Mouse (Mus musculus): ENCODE results near the gene Pygm. TPM values are rescaled to one million over a fixed set of nuclear protein-coding genes. Genes with fewer than 3 reads are reported as not detected.
A peak's percentile ranks its signal among the peaks of the same experiment; 100 is the strongest.

The Pygm gene
- total RNA-seq (2014; rRNA removed) (16.4 and 25.8 TPM in 2 replicates), polyA plus RNA-seq (2015; fragmentation: Nextera tagmentation; extraction: Ambion mirVana) (11.7 and 13.2 TPM in 2 replicates)

- H3K36me3 ChIP-seq (ENCODE audit: insufficient read depth, low read length), result 0 out of 2 replicates have a peak, but pooled peaks cover 4% of the 10 kb centered on the region
- H3K4me2 ChIP-seq (ENCODE audit: low read depth, low read length, poor library complexity, severe bottlenecking), result no peak within 1 kb of the TSS
- H3K4me3 ChIP-seq (ENCODE audit: low read depth, low read length), result no peak within 1 kb of the TSS
- H3K27me3 ChIP-seq (ENCODE audit: insufficient read depth, low read length), result no peaks in the 10 kb centered on the region
- no peak for TF ChIP-seq CTCF (IDR thresholded peaks at IDR 0.05)
- 0 out of 2 replicates have a peak, but pooled peaks cover under 1% of the 10 kb centered on the region for H3K4me1 ChIP-seq (ENCODE audit: insufficient read depth, low read length)
- peak; percentile 28 for DNase-seq (ENCODE audit: low spot score)
- 10% methylated on average over 7 of the region's 7 CpGs for WGBS
- no peaks in the 10 kb centered on the region for H3K9me3 ChIP-seq (ENCODE audit: low read length)
- H3K9ac ChIP-seq (replicated peaks; ENCODE audit: low read length, poor library complexity, severe bottlenecking), result no peak within 1 kb of the TSS
- H3K27ac ChIP-seq (ENCODE audit: low read depth, low read length), result 0 out of 2 replicates have a peak within 1 kb of the TSS, but pooled peaks have one; percentile 12
- ATAC-seq (ENCODE audit: low FRiP score), result 0 out of 2 replicates have a peak, but pooled peaks have one; percentile 31
Observed at GRCm38 (mm10) chr19:6384128-6384527, at the start of gene Pygm. Gene Pygm, plus strand, starts transcription at chr19:6384399.

DNA sequence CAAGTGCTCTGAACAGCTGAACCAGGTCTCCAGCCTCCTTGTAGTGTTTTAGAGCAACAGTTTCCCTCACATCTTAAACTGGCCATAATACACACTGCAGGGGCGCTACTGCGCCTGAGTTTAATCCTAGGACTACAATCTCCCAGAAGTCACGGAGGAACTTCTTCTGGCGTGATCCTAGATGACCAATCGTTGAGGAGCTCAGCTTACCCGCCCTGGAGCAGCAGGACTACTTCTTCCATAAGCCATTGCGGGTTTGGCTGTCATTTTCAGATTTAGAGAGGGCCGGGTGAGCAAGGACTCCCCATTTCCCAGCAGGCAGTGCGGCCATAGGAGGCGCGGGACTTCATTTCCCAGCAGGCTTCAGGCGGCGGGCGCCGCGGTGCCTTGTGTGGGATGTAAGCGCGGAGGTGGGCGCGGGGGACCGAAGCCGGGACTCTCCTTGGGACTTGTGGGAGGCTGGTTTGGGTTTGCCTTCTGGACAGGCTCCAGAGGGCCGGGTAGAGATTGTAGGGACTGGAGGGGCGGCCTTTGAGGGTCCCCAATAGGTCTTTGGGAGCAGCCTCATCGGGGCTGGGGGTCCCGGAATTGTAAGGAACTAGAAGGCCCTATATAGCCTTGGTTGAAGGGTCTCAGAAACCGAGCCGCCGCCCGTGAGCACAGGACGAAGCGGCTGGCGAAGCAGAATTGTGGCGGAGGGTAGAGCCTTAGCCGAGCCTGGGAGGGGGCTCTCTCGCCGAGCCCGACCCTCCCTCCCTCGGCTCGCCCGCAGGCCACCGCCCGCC is 49.3 kb upstream of the Pygm start, which contains the start of gene Men1:
TSS of gene Men1 (plus strand) at position 307 of the 785 bp plus-strand sequence.
- H3K9me3 ChIP-seq (ENCODE audit: low read length), result no peaks in the 10 kb centered on the region
- H3K9ac ChIP-seq (replicated peaks; ENCODE audit: low read length, poor library complexity, severe bottlenecking), result peak within 1 kb of the TSS; percentile 89
- ATAC-seq (ENCODE audit: low FRiP score) (peak; percentile 94), DNase-seq (ENCODE audit: low spot score) (peak; percentile 99)
- H3K4me3 ChIP-seq (ENCODE audit: low read depth, low read length), result peak within 1 kb of the TSS; percentile 85
- peak within 1 kb of the TSS; percentile 77 for H3K27ac ChIP-seq (ENCODE audit: low read depth, low read length)
- peak; percentile 74 for TF ChIP-seq CTCF (IDR thresholded peaks at IDR 0.05)
- H3K4me2 ChIP-seq (ENCODE audit: low read depth, low read length, poor library complexity, severe bottlenecking), result peak within 1 kb of the TSS; percentile 70
- whole genome bisulfite sequencing, result under 1% methylated on average over 33 of the region's 43 CpGs
- peaks cover 29% of the 10 kb centered on the region for H3K36me3 ChIP-seq (ENCODE audit: insufficient read depth, low read length)
- H3K27me3 ChIP-seq (ENCODE audit: insufficient read depth, low read length), result no peaks in the 10 kb centered on the region
- peaks cover 13% of the 10 kb centered on the region for H3K4me1 ChIP-seq (ENCODE audit: insufficient read depth, low read length)

- Histone ChIP-seq H3K4me2 (ENCODE audit: low read depth, low read length, poor library complexity, severe bottlenecking) (peak overlapping the region; percentile 70), H3K9ac (replicated peaks; ENCODE audit: low read length, poor library complexity, severe bottlenecking) (peak overlapping the region; percentile 89), H3K4me1 (ENCODE audit: insufficient read depth, low read length) (peaks cover 13% of the 10 kb centered on the region), H3K27ac (ENCODE audit: low read depth, low read length) (peak overlapping the region; percentile 77), H3K9me3 (ENCODE audit: low read length) (no peaks in the 10 kb centered on the region), H3K27me3 (ENCODE audit: insufficient read depth, low read length) (no peaks in the 10 kb centered on the region), H3K36me3 (ENCODE audit: insufficient read depth, low read length) (peaks cover 33% of the 10 kb centered on the region), H3K4me3 (ENCODE audit: low read depth, low read length) (peak overlapping the region; percentile 85)
- TF ChIP-seq CTCF (IDR thresholded peaks at IDR 0.05), result peak; percentile 32
- 0% methylated on average over 25 of the region's 25 CpGs for WGBS
- ATAC-seq (ENCODE audit: low FRiP score), result no peak
- no peak for DNase-seq (ENCODE audit: low spot score)
Observed at GRCm38 (mm10) chr19:6335458-6335827, 48.8 kb upstream of the Pygm start.

DNA sequence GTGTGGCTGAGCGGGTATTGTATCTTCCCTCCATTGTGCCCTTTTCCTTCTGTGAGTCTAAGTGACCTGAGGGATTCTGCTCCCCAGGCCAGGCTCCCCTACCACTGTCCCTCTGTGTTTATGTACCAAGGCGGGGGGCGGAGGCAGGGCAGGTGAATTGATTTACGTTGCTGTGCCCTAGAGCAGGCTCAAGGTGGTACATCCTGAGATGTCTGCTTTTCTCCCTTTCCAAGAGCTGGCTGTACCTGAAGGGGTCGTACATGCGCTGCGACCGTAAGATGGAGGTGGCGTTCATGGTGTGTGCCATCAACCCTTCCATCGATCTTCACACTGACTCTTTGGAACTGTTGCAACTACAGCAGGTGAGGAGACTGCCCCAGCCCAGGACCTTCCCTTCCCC is 47.3 kb upstream of the Pygm start:
- Histone ChIP-seq H3K36me3 (ENCODE audit: insufficient read depth, low read length) (peaks cover 33% of the 10 kb centered on the region), H3K4me1 (ENCODE audit: insufficient read depth, low read length) (peaks cover 13% of the 10 kb centered on the region), H3K4me2 (ENCODE audit: low read depth, low read length, poor library complexity, severe bottlenecking) (peak overlapping the region; percentile 70), H3K27ac (ENCODE audit: low read depth, low read length) (no peak overlapping the region), H3K9ac (replicated peaks; ENCODE audit: low read length, poor library complexity, severe bottlenecking) (peak overlapping the region; percentile 89; the same call in 1 of the 2 replicates), H3K27me3 (ENCODE audit: insufficient read depth, low read length) (no peaks in the 10 kb centered on the region), H3K4me3 (ENCODE audit: low read depth, low read length) (peak overlapping the region; percentile 85; the same call in 1 of the 2 replicates), H3K9me3 (ENCODE audit: low read length) (no peaks in the 10 kb centered on the region)
- DNase-seq (ENCODE audit: low spot score), result no peak
- 90% methylated on average over 10 of the region's 10 CpGs for WGBS
- ATAC-seq (ENCODE audit: low FRiP score), result no peak
- no peak for TF ChIP-seq CTCF (IDR thresholded peaks at IDR 0.05)

DNA sequence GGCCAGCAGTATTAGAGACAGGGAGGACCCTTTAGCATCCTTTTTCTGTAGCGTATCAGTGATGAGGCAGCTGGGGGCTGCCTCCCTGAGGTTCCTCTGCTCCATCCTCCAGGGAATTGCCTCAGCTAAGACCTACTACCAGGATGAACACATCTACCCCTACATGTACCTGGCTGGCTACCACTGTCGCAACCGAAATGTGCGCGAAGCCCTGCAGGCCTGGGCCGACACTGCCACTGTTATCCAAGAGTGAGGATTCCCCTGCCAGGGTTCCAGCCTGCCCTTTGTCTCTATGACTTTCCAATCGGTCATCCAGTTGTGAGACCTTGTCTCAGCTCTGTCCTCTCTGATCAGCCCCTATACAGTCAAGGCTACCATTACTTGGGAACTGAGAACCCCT is 46.0 kb upstream of the Pygm start:
- H3K4me3 ChIP-seq (ENCODE audit: low read depth, low read length), result no peak overlapping the region
- H3K27me3 ChIP-seq (ENCODE audit: insufficient read depth, low read length), result no peaks in the 10 kb centered on the region
- no peak overlapping the region; the same call in 1 of the 2 replicates for H3K9ac ChIP-seq (replicated peaks; ENCODE audit: low read length, poor library complexity, severe bottlenecking)
- H3K9me3 ChIP-seq (ENCODE audit: low read length), result no peaks in the 10 kb centered on the region
- ATAC-seq (ENCODE audit: low FRiP score) (no peak), DNase-seq (ENCODE audit: low spot score) (no peak)
- no peak for TF ChIP-seq CTCF (IDR thresholded peaks at IDR 0.05)
- peaks cover 13% of the 10 kb centered on the region for H3K4me1 ChIP-seq (ENCODE audit: insufficient read depth, low read length)
- peaks cover 37% of the 10 kb centered on the region for H3K36me3 ChIP-seq (ENCODE audit: insufficient read depth, low read length)
- WGBS, result 94% methylated on average over 7 of the region's 7 CpGs
- no peak overlapping the region for H3K27ac ChIP-seq (ENCODE audit: low read depth, low read length)
- no peak overlapping the region for H3K4me2 ChIP-seq (ENCODE audit: low read depth, low read length, poor library complexity, severe bottlenecking)

- Histone ChIP-seq H3K4me1 (ENCODE audit: insufficient read depth, low read length) (peaks cover 13% of the 10 kb centered on the region), H3K9me3 (ENCODE audit: low read length) (no peaks in the 10 kb centered on the region), H3K27ac (ENCODE audit: low read depth, low read length) (no peak overlapping the region), H3K27me3 (ENCODE audit: insufficient read depth, low read length) (no peaks in the 10 kb centered on the region), H3K9ac (replicated peaks; ENCODE audit: low read length, poor library complexity, severe bottlenecking) (no peak overlapping the region), H3K4me2 (ENCODE audit: low read depth, low read length, poor library complexity, severe bottlenecking) (no peak overlapping the region), H3K36me3 (ENCODE audit: insufficient read depth, low read length) (peaks cover 41% of the 10 kb centered on the region), H3K4me3 (ENCODE audit: low read depth, low read length) (no peak overlapping the region)
- no peak for ATAC-seq (ENCODE audit: low FRiP score)
- DNase-seq (ENCODE audit: low spot score), result no peak
- 97% methylated on average over 11 of the region's 11 CpGs for WGBS
- TF ChIP-seq CTCF (IDR thresholded peaks at IDR 0.05), result no peak
Observed at GRCm38 (mm10) chr19:6338716-6339115, 45.5 kb upstream of the Pygm start.
